Mouse (Mus musculus): ENCODE results near the gene Fpr1.
A peak's percentile ranks its signal among the peaks of the same experiment; 100 is the strongest.
"Not testable (repeated sequence)": the region's sequence is repeated elsewhere in the genome, so short reads cannot be mapped to it uniquely, and the experiment has no call there.

The Fpr1 gene

GRCm38 (mm10) chr17:17883840-17884239, at the start of gene Fpr1:
Fpr1 (minus strand) TSS chr17:17883940.
- no peak for DNase-seq

DNA sequence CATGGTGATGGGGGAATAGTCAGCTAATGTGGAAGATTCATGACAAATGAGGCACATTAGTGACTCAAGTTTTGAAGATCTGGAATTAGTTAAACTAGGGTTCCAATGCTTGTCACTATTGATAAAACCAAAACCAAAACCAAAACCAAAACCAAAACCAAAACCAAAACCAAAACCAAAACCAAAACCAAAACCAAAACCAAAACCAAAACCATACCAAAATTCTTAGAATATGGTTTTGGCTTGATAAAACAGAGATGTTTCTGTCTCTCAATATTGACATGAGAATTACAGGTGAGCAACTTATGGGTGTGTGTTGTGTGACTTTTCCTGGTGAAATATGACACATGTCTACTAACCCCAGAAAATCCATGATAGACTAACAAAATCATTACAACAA, 34.0 kb upstream of the Fpr1 start:
- DNase-seq: no peak

DNA sequence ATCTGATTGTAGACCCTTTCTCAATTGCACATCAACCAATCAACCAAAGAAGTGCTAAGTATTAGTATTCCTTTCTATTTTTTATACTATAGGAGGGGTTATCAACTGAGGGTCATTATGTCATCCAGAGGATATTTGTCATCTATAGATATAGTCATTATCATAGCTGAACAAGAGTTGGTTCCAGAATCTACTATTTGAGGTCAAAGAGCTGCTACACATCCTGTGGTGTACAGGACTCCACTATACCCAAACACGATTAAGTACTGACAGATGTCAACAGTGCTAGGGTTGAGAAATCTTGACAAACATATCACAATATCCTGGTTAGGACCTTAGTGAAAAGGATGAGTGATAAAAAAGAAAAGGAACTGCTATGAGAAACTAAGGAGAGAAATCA, 33.6 kb upstream of the Fpr1 start:
- DNase-seq: no peak

DNA sequence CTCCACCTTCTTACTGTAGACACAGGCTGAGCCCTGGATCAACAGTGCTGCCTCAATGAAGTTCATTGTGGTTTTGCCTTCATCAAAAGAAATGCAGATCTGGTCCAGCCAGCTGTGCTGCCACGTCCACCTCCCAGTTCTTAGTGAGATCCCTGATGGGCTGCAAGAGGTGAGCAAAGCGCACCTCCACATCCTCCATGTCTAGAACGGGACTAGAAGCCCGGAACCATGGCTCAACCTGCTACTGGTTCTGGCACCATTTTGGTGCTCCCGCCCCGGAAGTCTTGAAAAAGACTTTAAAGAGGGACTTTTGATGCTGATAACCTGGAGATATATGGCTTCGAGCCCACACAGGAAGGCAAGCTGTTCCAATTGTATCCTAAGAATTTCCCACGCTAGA, 28.9 kb upstream of the Fpr1 start:
- not testable (repeated sequence) for DNase-seq

DNA sequence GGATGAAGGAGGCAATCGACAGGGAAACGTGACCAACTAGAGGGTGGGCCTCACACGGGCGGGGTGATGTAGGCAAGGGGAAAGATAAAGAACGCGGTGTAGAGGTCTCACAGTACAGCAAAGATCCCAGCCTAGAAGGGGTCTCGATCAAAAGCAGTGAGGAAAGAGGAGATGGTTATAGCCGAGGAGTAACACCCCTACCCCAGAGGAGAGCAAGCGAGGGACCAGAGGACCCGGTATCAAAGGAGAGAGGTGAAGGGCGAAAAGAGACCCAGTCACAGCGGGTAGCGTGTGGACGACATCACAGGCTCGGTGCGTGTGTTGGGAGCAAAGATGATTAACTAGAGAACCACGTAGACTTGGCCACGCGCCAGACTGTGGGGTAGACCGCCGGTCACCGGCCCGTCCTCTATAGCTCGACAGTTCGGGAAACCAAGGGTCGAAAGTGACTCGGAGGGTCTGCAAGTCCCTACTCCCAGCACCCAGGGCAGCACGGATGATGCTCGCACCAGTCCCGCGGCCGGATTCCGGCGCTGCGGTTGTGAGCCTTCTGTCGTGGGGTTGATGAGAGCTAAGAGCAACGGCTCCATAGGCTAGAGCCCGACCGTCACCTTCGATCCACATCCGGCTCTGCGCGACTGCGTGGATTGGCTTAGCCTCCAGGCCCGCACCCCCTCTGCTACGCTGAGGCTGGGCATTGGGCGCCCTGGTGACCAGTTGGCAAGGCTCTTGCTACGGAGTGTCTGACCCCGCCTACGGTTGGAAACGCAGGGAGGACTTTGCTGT, 26.1 kb upstream of the Fpr1 start:
- peak; percentile 84 for DNase-seq

GRCm38 (mm10) chr17:17900768-17901167, 17.0 kb upstream of the Fpr1 start:
- DNase-seq: no peak

DNA sequence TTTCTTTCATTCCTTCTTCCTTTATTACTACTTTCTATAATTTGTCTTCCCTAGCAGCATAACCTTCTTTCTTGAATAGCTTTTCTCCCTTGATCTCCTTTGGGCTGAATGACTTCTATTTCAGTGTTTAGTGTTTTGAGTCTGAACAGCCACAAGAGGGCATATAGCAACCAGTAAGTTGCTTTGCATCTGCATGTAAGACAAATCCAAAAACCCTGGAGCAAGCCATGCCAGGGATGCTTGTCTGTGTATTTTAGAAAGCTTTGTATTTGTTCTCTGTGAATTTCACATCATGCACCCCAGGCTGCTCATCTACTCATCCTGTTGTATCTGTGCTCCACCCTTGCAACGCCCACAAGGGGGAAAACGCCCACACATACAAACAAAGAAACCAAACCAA, 15.5 kb upstream of the Fpr1 start:
- DNase-seq: no peak

DNA sequence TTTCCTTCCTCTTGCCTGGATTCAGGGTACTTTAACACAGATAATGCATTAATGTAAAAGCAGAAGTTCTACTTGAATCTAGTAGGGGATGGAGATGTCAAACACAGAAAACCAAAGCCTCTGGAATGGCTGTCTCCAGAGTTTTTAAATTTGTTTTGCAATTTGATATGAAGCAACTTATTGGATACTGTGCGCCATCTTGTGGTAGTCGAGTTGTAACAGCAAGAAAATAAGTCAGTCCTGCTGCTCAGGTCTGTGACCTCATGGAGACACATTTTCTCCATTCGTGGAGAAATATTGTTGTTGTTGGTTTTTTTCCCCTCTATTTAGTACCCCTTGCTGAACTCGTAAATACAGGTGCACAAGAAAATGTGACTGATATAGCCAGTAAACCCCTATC, 12.3 kb upstream of the Fpr1 start:
- DNase-seq: peak; percentile 58

DNA sequence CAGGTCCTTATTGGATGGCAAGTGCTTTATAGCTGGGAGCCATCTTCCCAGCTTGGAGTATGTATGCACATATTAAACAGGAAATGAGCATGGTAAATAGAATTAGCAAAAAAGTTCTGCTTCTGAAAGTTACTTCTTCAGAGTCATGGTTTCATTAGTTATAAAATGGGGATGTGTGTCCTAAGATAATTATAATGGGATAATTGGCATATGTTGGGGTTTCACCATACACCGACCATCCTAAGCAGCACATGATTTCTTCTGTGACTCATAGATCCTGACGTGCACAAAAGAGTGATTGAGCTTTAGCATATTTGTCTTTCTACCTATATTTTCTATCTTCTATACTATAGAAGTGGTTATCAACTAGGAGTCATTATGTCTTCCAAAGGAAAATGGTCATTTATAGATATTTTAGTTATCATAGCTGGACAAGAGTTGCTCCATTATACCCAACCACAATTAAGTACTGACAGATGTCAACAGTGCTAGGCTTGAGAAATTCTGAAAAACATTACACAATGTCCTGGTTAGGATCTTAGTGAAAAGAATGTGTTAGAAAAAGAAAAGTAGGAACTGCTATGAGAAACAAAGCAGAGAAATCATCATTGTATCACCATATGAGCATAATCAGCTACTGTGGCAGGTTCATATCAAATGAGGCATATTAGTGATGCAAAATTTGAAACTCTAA, 6.1 kb upstream of the Fpr1 start:
- no peak for DNase-seq

DNA sequence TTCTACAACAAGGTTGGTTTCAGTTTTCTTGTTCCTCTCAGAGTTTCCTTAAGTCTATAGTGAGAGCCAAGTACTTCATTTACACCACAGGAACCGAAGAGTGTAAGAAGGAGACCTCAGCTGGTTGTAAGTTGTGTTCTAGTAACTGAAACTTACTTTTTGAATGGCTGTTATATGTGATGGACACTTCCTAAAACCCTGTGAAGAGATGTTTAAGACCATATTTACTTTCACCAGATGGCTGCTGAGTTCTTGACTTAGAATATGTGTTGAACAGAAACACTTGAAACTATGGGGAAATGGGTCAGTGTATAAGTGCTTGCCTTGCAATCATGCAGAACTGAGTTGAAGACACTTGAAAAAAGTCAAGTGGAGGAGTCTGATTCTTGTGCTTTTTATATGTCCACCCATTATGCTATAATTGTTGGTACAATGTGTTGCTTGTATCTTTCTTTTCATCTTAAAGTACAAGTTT, 4.1 kb upstream of the Fpr1 start, which contains the start of the genes Fpr2 and Fpr3:
TSS of gene Fpr2 (plus strand) at position 51 of the 475 bp plus-strand sequence.
TSS of gene Fpr3 (plus strand) at position 79 of the 475 bp plus-strand sequence.
- no peak for DNase-seq

DNA sequence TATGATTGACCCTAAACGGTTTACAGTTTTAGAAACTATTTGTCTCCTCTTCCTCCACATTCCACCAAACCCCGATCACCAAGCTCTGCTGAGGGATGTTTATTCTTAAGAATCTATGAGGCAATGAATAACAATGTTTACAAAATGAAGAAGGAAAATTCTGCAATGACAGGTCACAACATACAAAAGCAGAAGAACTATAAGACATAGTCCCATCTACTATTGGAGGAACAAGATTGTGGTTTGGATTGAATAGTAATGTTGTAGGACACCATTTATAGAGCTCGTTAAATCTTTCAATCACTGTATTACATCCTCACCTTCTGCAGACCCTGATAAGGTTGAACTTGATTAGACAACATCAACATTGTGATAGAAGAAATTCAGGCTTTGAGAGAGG, 1.1 kb downstream of the Fpr1 start:
- no peak for DNase-seq

GRCm38 (mm10) chr17:17879347-17879746, 4.4 kb downstream of the Fpr1 start:
- DNase-seq: no peak

DNA sequence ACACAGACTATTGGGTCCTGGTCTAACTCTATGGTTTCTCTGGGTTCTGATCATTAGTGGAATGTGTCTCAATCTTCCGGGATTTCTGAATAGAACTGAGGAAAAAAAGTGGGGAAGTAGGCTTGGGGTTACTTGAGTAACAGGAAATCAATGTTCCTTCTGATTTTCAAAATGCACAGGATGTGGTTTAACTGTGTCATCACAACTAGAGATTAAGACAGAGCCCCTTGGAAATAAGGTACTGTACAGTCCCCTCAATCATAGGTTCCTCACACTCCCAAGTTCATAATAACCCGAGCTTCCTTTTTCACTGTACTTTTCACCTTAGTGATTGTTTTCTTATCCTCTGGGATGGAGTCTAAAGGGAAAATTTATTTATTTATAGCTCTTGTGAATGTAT, 12.0 kb downstream of the Fpr1 start:
- DNase-seq: no peak

DNA sequence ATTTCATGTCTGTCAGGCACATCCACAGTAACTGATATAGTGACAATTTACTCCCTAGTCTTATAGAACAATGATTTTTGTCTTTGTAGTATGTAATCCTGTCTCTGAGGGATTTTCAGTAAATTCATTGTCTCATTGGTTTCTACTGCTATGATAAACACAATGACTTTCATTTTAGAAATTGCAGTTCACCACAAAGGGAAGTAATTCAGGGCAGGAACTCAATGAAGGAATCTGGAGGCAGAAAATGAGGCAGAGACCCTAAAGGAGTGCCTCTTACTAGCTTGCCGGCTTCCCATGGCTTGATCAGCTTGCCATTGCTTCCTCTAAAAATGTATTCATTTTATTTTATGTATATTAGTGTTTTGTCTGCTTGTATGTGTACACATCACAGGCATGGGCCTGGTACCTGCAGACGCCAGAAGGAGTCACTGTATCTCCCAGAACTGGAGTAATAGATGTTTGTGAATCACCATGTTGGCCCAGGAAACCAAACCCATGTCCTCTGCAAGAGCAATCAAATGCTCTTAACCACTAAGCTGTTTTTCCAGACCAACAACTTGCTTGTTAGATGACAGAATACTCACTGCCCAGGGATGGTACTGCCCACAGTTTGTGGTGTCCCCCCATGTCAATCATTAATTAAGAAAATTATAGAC, 12.7 kb downstream of the Fpr1 start:
- DNase-seq: no peak

GRCm38 (mm10) chr17:17866801-17867469, 16.8 kb downstream of the Fpr1 start:
- no peak for DNase-seq

DNA sequence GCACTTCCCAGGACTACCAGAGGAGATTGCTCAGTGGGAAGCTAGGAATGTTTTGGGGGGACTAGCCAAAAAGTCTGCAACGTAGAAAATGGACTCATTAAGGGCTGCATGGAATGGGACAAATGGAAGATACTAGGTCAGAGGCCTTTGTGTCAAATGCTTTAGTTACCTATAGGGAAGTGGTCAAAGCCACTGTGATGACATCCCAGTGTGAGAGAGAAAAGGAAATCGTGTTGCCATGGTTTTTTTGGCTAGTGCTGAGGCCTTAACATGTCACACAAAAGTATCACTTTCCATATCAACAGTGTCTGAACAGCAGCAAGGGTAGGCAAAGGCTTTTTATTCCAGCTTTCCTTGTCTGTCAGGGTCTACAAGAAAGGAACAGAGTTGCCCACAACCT, 18.6 kb downstream of the Fpr1 start:
- no peak for DNase-seq

DNA sequence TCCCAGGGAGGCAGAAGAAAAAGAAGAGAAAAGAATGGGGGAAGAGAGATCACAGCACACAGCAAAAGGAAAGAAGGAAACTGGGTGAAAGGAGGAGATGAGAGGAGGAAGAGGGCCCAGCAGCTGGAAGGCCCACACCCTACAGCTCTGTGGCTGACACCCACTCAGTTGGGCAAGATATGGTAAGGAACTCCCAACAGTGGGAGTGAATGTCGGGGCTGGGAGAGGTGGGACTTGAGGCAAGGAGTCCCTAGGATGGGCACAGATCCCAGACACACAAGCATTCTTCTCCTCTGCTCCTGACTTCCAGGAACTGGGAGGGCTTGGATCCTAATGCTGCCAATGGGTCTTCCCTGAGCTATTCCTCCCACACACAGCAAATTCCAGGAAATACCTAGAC, 21.4 kb downstream of the Fpr1 start:
- no peak for DNase-seq

- no peak for DNase-seq
Measured at GRCm38 (mm10) chr17:17860110-17860509, 23.6 kb downstream of the Fpr1 start.

DNA sequence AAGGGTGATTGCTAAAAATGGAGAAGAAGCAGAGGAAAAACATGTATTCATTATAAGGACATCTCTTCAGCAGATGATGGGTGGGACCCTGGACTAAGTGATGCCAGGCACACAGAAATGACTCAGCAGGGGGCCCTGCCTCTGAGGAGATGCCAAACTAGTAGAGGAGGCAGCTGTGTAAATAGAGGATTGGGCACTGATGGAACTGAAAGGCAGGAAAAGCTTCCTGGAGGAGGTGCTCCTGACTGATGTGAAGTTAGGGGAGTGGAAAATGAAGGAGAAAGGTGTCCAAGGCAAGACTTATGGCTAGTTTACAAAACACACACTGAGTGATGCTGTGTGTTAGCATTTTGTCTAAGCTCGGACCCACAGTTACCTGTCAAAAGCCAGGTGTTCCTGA, 26.3 kb downstream of the Fpr1 start:
- DNase-seq: no peak

- no peak for DNase-seq
Measured at GRCm38 (mm10) chr17:17856612-17857011, 27.1 kb downstream of the Fpr1 start.

DNA sequence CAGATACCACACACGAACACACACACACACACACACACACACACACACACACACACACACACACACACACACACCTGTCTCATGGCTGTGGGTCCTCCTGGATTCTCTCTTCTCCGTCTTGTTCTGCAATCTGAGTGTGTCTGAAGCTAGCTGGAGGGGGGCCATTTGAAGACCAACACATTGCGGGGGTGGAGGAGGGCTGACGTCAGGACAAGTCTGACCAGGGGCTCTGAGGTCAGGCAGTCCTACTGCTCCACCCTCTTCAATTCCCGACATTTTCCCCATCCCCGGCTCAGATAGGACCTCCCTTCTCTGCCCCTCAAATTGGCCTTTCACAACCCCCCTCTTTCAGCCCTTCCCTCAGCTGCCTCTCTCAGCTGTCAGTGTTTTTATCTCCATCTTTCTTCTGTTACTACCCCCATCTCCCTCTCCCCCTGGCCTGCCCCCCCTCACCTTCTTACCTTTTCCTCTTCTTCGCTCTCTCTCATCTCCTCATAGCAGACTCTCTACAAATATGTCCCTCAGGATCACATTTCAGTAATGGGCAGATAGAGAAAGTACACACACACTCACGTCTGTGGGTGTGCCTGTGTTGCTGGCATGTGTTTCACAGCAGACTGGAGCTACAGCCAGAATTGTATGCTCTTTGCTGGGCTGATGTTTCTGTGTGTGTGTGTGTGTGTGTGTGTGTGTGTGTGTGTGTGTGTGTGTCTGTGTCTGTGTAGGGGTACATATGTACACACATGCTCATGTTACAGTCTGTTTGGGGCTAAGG, 28.5 kb downstream of the Fpr1 start, which contains the start of gene Has1:
TSS of gene Has1 (minus strand) at position 142 of the 775 bp plus-strand sequence.
- no peak for DNase-seq

Measured in cerebellum, adult 9-10 months (tissue).